Mouse (Mus musculus) ES-CJ7 (cell line): Measurements from ENCODE around the gene Gm21292.
"Not testable (repeated sequence)": the region's sequence is repeated elsewhere in the genome, so short reads cannot be mapped to it uniquely, and the experiment has no call there.

ENCODE experiments used
- DNase-seq: peaks from one replicate; pipeline ENCODE4 v3.0.0; 2011; ENCODE audit warnings: low read depth, low spot score

Gm21292 gene

DNA sequence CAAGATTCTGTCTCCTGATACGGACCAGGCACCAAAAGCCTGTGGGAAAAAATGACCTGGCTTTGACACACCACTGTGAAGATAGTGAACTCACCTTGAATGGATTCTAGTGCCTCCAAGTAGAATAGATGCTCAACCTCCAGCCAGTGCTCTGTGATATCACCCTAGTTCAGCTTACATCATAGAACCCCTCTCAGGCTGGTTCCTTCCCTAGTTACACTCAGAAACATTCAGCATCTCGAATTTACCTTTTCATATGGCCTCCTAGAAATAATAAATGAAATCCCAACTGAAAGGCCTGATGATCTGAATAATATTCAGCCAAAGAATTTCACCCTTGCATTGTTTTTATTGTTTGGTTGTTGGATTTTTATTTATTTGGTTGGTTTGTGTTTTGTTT lies at the start of gene Gm21292:
TSS of gene Gm21292 (minus strand) at position 101 of the 400 bp plus-strand sequence.
- not testable (repeated sequence) for DNase-seq
